Mouse (Mus musculus): ENCODE measurements around the gene Zfp423.

- no peak for TF ChIP-seq MAFK (IDR thresholded peaks at IDR 0.05; ENCODE audit: borderline replicate concordance, low read depth, low read length)
- TF ChIP-seq UBTF (IDR thresholded peaks at IDR 0.05; ENCODE audit: borderline replicate concordance, insufficient read depth, low read depth, low read length), result no peak
- TF ChIP-seq CTCF (IDR thresholded peaks at IDR 0.05 in 2 of 3, conservative IDR thresholded peaks at IDR 0.05 in 1 of 3; ENCODE audit: control insufficient read depth in 1 of 3, insufficient read depth in 1 of 3, low read depth in 2 of 3, low read length in 3 of 3, poor library complexity in 1 of 3, severe bottlenecking in 1 of 3), result no peak
- no peak for TF ChIP-seq RCOR1 (IDR thresholded peaks at IDR 0.05; ENCODE audit: low read depth, low read length)
- no peak for TF ChIP-seq POLR2A (IDR thresholded peaks at IDR 0.05; ENCODE audit: control insufficient read depth in 1 of 2, insufficient read depth in 1 of 2, low read depth in 1 of 2, low read length in 2 of 2, poor library complexity in 1 of 2)
- no peak for TF ChIP-seq EP300 (IDR thresholded peaks at IDR 0.05; ENCODE audit: low read depth in 1 of 2, low read length in 2 of 2)
- TF ChIP-seq SMC3 (IDR thresholded peaks at IDR 0.05; ENCODE audit: low read depth, low read length), result no peak
- TF ChIP-seq ELF1 (IDR thresholded peaks at IDR 0.05; ENCODE audit: low read depth, low read length), result no peak
- no peak for TF ChIP-seq GABPA (IDR thresholded peaks at IDR 0.05; ENCODE audit: low read depth, low read length)
- TF ChIP-seq TCF12 (IDR thresholded peaks at IDR 0.05; ENCODE audit: low read depth, low read length), result no peak
Measured at GRCm38 (mm10) chr8:87800121-87800520, 159.3 kb downstream of the Zfp423 start.
